Mouse (Mus musculus): Measurements from ENCODE around the gene Tmem233. TPM values are rescaled to one million over a fixed set of nuclear protein-coding genes. Genes with fewer than 3 reads are reported as not detected.

Tmem233 gene
- polyA plus RNA-seq, 1 experiment = not detected

- TF ChIP-seq CTCF (IDR thresholded peaks at IDR 0.05; ENCODE audit: borderline replicate concordance, extremely low read depth, insufficient read depth, insufficient read length) = no peak
- no peak for TF ChIP-seq POLR2A (IDR thresholded peaks at IDR 0.05; ENCODE audit: borderline replicate concordance, extremely low read depth, insufficient read depth, insufficient read length, poor library complexity, severe bottlenecking)
- no peak for DNase-seq (ENCODE audit: low read depth)
Measured at GRCm38 (mm10) chr5:116029071-116029470, 54.0 kb downstream of the Tmem233 start.

- DNase-seq (ENCODE audit: low read depth) = no peak
- TF ChIP-seq POLR2A (IDR thresholded peaks at IDR 0.05; ENCODE audit: borderline replicate concordance, extremely low read depth, insufficient read depth, insufficient read length, poor library complexity, severe bottlenecking) (no peak), CTCF (IDR thresholded peaks at IDR 0.05; ENCODE audit: borderline replicate concordance, extremely low read depth, insufficient read depth, insufficient read length) (no peak)
Measured at GRCm38 (mm10) chr5:116026561-116026960, 56.5 kb downstream of the Tmem233 start.

- no peak for TF ChIP-seq POLR2A (IDR thresholded peaks at IDR 0.05; ENCODE audit: borderline replicate concordance, extremely low read depth, insufficient read depth, insufficient read length, poor library complexity, severe bottlenecking)
- DNase-seq (ENCODE audit: low read depth) = no peak
Measured at GRCm38 (mm10) chr5:116026107-116026506, 56.9 kb downstream of the Tmem233 start.

- DNase-seq (ENCODE audit: low read depth) = peak; percentile 98
- TF ChIP-seq POLR2A (IDR thresholded peaks at IDR 0.05; ENCODE audit: borderline replicate concordance, extremely low read depth, insufficient read depth, insufficient read length, poor library complexity, severe bottlenecking) (peak; percentile 77; the same call in 1 of the 2 replicates), CTCF (IDR thresholded peaks at IDR 0.05; ENCODE audit: borderline replicate concordance, extremely low read depth, insufficient read depth, insufficient read length) (peak; percentile 56)
Measured at GRCm38 (mm10) chr5:116024327-116024739, 58.7 kb downstream of the Tmem233 start, which contains the start of gene Prkab1. Prkab1 (minus strand) TSS chr5:116024508.

GRCm38 (mm10) chr5:116023821-116024284 is 59.2 kb downstream of the Tmem233 start:
- TF ChIP-seq POLR2A (IDR thresholded peaks at IDR 0.05; ENCODE audit: borderline replicate concordance, extremely low read depth, insufficient read depth, insufficient read length, poor library complexity, severe bottlenecking) = no peak
- TF ChIP-seq CTCF (IDR thresholded peaks at IDR 0.05; ENCODE audit: borderline replicate concordance, extremely low read depth, insufficient read depth, insufficient read length) = no peak
- peak; percentile 84 for DNase-seq (ENCODE audit: low read depth)

- peak; percentile 79 for DNase-seq (ENCODE audit: low read depth)
- no peak for TF ChIP-seq CTCF (IDR thresholded peaks at IDR 0.05; ENCODE audit: borderline replicate concordance, extremely low read depth, insufficient read depth, insufficient read length)
- TF ChIP-seq POLR2A (IDR thresholded peaks at IDR 0.05; ENCODE audit: borderline replicate concordance, extremely low read depth, insufficient read depth, insufficient read length, poor library complexity, severe bottlenecking) = no peak
Measured at GRCm38 (mm10) chr5:116023251-116023661, 59.8 kb downstream of the Tmem233 start.

- TF ChIP-seq CTCF (IDR thresholded peaks at IDR 0.05; ENCODE audit: borderline replicate concordance, extremely low read depth, insufficient read depth, insufficient read length) (no peak), POLR2A (IDR thresholded peaks at IDR 0.05; ENCODE audit: borderline replicate concordance, extremely low read depth, insufficient read depth, insufficient read length, poor library complexity, severe bottlenecking) (no peak)
- no peak for DNase-seq (ENCODE audit: low read depth)
Measured at GRCm38 (mm10) chr5:116022658-116023200, 60.3 kb downstream of the Tmem233 start.

- no peak for DNase-seq (ENCODE audit: low read depth)
- TF ChIP-seq CTCF (IDR thresholded peaks at IDR 0.05; ENCODE audit: borderline replicate concordance, extremely low read depth, insufficient read depth, insufficient read length) (no peak), POLR2A (IDR thresholded peaks at IDR 0.05; ENCODE audit: borderline replicate concordance, extremely low read depth, insufficient read depth, insufficient read length, poor library complexity, severe bottlenecking) (no peak)
Measured at GRCm38 (mm10) chr5:116022131-116022530, 60.9 kb downstream of the Tmem233 start.

GRCm38 (mm10) chr5:116021552-116021951 is 61.5 kb downstream of the Tmem233 start:
- DNase-seq (ENCODE audit: low read depth) = no peak
- no peak for TF ChIP-seq CTCF (IDR thresholded peaks at IDR 0.05; ENCODE audit: borderline replicate concordance, extremely low read depth, insufficient read depth, insufficient read length)
- TF ChIP-seq POLR2A (IDR thresholded peaks at IDR 0.05; ENCODE audit: borderline replicate concordance, extremely low read depth, insufficient read depth, insufficient read length, poor library complexity, severe bottlenecking) = no peak

- no peak for DNase-seq (ENCODE audit: low read depth)
Measured at GRCm38 (mm10) chr5:116019371-116019770, 63.7 kb downstream of the Tmem233 start.

GRCm38 (mm10) chr5:116018784-116019183 is 64.3 kb downstream of the Tmem233 start:
- DNase-seq (ENCODE audit: low read depth) = no peak
- TF ChIP-seq CTCF (IDR thresholded peaks at IDR 0.05; ENCODE audit: borderline replicate concordance, extremely low read depth, insufficient read depth, insufficient read length) (no peak), POLR2A (IDR thresholded peaks at IDR 0.05; ENCODE audit: borderline replicate concordance, extremely low read depth, insufficient read depth, insufficient read length, poor library complexity, severe bottlenecking) (no peak)

More at GRCm38 (mm10) chr5:116019371-116019770, 63.7 kb downstream of the Tmem233 start:
- no peak for TF ChIP-seq POLR2A (IDR thresholded peaks at IDR 0.05; ENCODE audit: borderline replicate concordance, extremely low read depth, insufficient read depth, insufficient read length, poor library complexity, severe bottlenecking)
- no peak for TF ChIP-seq CTCF (IDR thresholded peaks at IDR 0.05; ENCODE audit: borderline replicate concordance, extremely low read depth, insufficient read depth, insufficient read length)

GRCm38 (mm10) chr5:116018196-116018595 is 64.8 kb downstream of the Tmem233 start:
- DNase-seq (ENCODE audit: low read depth) = no peak
- TF ChIP-seq POLR2A (IDR thresholded peaks at IDR 0.05; ENCODE audit: borderline replicate concordance, extremely low read depth, insufficient read depth, insufficient read length, poor library complexity, severe bottlenecking) (no peak), CTCF (IDR thresholded peaks at IDR 0.05; ENCODE audit: borderline replicate concordance, extremely low read depth, insufficient read depth, insufficient read length) (no peak)

Data from brain, embryonic 14.5 days (tissue).